Mouse (Mus musculus): Measurements from ENCODE around the gene Hmgcs1. TPM values are rescaled to one million over a fixed set of nuclear protein-coding genes. Genes with fewer than 3 reads are reported as not detected.
A peak's percentile ranks its signal among the peaks of the same experiment; 100 is the strongest.
"Not testable (repeated sequence)": the region's sequence is repeated elsewhere in the genome, so short reads cannot be mapped to it uniquely, and the experiment has no call there.

Hmgcs1 gene
- 195 and 197 TPM in 2 replicates for polyA plus RNA-seq (2016; fragmentation: Nextera tagmentation; extraction: Ambion mirVana)

DNA sequence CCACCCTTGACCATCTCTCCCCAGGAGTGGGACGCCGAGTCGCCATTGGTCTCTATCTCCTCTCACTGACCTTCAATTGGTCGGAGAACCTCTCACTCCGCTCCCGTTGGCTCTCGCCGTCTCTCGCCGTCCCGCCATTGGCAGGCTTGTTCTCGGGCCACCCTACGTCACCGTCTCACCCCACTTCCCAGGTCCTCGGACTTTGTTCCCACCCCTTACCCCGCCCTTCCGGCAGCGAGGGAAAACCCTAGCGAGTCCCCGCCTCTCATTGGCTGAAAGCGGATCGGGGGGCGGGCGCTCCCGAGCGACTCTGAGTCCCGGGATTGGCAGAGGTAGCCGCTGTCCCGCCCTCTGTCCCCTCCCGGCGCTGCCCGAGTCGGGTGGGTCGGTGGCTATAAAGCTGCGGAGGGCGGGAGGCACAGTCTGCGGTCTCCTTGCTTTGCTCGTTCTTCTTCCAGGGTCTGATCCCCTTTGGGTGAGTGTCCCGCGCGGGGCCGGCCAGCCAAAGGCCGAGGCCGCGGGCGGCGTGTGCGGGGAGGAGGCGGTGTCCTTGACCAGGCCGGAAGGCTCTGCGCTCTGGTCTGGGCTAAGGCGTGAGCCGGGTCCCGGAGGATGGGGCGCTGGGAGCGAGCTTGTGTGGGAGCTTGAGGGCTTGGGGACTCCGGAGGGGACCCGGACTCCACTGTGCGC is at the start of gene Hmgcs1:
Gene Hmgcs1, plus strand, starts transcription at position 341 of the 690 bp plus-strand sequence.
- WGBS, result under 1% methylated on average over 59 of the region's 59 CpGs
- Histone ChIP-seq H3K4me3 (replicated peaks) (peak within 1 kb of the TSS; percentile 94), H3K27ac (peak within 1 kb of the TSS; percentile 98), H3K4me1 (replicated peaks) (peaks cover 28% of the 10 kb centered on the region), H3K27me3 (no peaks in the 10 kb centered on the region), H3K9ac (replicated peaks) (peak within 1 kb of the TSS; percentile 95), H3K36me3 (0 out of 2 replicates have a peak, but pooled peaks cover 4% of the 10 kb centered on the region), H3K9me3 (no peaks in the 10 kb centered on the region), H3K4me2 (peak within 1 kb of the TSS; percentile 81)
- ATAC-seq (ENCODE audit: insufficient number of reproducible peaks, insufficient read depth, low FRiP score, low TSS enrichment, low read depth), result peak; percentile 99

DNA sequence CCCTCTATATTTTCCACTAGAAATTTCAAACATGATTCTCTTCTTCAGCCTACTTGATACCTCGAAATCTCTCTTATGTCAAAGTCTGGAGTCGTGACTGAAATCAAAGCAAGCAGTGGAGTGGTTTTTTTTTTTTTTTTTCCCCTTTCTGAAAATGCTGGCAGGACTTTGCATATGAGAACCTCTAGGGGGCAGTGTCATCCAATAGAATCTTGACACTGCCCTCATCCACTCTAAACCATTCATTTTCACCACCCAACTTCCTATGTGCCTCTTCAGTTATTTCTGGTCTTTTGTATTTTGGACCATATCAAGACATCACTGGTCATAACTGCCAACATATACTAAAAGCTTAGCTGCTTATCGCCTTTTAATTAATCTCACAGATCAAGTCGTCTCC is 49.7 kb upstream of the Hmgcs1 start:
- Histone ChIP-seq H3K4me1 (replicated peaks) (no peaks in the 10 kb centered on the region), H3K36me3 (no peaks in the 10 kb centered on the region), H3K9me3 (no peaks in the 10 kb centered on the region), H3K4me2 (no peak overlapping the region), H3K27me3 (no peaks in the 10 kb centered on the region), H3K4me3 (replicated peaks) (no peak overlapping the region), H3K9ac (replicated peaks) (no peak overlapping the region), H3K27ac (no peak overlapping the region)
- 35% methylated on average over 4 of the region's 4 CpGs for WGBS
- no peak for ATAC-seq (ENCODE audit: insufficient number of reproducible peaks, insufficient read depth, low FRiP score, low TSS enrichment, low read depth)

DNA sequence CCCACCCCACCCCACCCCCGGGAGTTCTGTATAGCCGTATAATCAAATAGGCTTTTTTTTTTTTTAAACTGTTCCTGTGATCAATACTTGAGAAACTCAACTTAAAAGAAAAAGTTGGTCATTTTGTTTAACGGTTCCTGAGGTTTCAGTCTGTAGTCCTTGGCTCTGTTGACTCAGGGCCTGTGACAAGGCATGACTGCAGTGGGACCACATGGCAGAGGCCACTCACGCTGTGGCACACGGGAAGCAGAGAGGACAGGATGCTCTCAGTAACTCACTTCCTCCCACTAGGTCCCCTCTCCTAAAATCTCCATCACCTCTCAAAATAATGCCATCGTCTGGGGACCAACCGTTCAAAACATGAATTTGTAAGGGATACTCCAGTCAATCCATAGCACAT is 49.0 kb upstream of the Hmgcs1 start:
- 76% methylated on average over 7 of the region's 7 CpGs for WGBS
- Histone ChIP-seq H3K9me3 (no peaks in the 10 kb centered on the region), H3K27ac (no peak overlapping the region), H3K9ac (replicated peaks) (no peak overlapping the region), H3K4me2 (no peak overlapping the region), H3K4me1 (replicated peaks) (no peaks in the 10 kb centered on the region), H3K4me3 (replicated peaks) (no peak overlapping the region), H3K27me3 (no peaks in the 10 kb centered on the region), H3K36me3 (no peaks in the 10 kb centered on the region)
- no peak for ATAC-seq (ENCODE audit: insufficient number of reproducible peaks, insufficient read depth, low FRiP score, low TSS enrichment, low read depth)

DNA sequence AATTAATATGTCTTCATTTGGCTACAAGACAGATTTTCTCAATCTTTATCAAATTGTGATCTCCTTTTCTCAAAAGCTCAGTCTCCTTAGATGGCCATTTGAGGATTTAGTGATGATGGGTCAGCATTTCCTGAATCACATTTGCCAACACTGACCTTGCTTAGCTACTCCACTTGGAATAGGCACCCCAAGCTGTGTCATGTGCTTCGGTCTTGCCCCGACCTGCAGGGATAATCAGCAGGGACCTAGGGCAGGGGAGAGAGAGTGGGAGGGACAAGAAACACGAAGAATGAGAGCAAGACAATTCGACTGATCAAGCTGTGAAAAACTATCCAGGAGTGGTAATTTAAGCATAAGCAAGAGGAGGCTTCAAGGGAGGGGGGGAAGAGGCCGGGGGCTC is 45.4 kb upstream of the Hmgcs1 start:
- Histone ChIP-seq H3K27ac (no peak overlapping the region), H3K4me3 (replicated peaks) (no peak overlapping the region), H3K9me3 (no peaks in the 10 kb centered on the region), H3K9ac (replicated peaks) (no peak overlapping the region), H3K27me3 (no peaks in the 10 kb centered on the region), H3K36me3 (no peaks in the 10 kb centered on the region), H3K4me1 (replicated peaks) (no peaks in the 10 kb centered on the region), H3K4me2 (no peak overlapping the region)
- WGBS, result 65% methylated on average over 5 of the region's 5 CpGs
- ATAC-seq (ENCODE audit: insufficient number of reproducible peaks, insufficient read depth, low FRiP score, low TSS enrichment, low read depth), result no peak

DNA sequence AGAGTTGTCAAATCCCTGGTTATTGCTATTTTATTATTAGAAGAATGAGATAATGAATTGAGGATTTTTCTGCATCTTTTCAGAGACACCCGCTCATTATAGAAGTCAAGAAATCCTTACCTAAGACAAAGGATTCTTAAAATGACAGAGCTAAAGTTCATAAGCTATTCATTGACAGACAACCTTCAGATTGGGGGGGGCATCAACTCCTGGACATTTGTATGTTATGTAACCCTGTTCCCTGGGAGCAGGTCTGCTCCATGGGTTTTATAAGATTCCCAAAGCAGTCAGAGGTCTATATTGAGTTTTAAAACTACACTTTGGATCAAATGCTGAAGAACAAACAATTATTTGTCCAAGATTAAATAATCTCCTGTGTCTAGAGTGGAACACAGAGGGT is 43.7 kb upstream of the Hmgcs1 start:
- Histone ChIP-seq H3K9me3 (no peaks in the 10 kb centered on the region), H3K4me2 (no peak overlapping the region), H3K4me1 (replicated peaks) (no peaks in the 10 kb centered on the region), H3K27ac (no peak overlapping the region), H3K4me3 (replicated peaks) (no peak overlapping the region), H3K9ac (replicated peaks) (no peak overlapping the region), H3K27me3 (no peaks in the 10 kb centered on the region), H3K36me3 (no peaks in the 10 kb centered on the region)
- no peak for ATAC-seq (ENCODE audit: insufficient number of reproducible peaks, insufficient read depth, low FRiP score, low TSS enrichment, low read depth)
- WGBS, result 92% methylated on average over 1 of the region's 1 CpGs

DNA sequence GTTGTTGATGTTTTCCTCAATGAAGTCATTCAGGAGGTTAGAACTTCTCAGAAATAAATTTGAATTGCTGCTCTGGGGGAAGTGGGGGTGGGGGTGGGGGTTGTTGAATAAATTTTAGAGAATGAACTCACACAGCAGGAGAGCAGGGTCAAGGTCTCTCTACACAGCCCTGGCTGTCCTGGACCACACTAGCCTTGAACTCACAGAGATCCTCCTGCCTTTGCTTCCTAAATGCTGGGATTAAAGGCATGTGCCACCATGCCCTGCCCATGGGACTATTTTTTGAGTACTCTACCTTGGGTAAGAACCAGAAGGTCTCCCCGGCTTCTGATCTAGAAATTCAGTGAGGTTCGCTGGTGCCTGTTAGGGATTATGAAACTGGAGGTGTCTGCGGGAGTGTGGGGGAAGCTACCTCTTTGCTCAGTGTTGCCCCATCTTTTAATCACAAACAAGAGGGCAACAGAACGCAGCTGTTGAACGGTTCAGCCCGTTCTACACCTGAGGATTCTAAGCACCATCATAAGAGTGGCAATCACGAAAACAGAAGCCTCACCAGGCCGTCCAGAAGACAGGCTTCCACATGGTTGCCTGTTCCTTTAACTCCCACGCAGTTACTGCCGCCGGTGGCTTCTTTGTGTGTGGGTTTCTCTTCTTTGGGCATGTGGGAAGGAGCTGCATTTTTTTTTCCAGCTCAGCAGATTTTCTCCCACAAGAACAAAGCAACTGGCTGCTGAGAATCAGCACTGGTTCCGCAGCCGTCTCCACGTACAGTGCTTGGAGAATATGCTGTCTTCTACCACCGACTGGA is 41.1 kb upstream of the Hmgcs1 start:
- Histone ChIP-seq H3K4me2 (no peak overlapping the region), H3K9me3 (no peaks in the 10 kb centered on the region), H3K4me1 (replicated peaks) (no peaks in the 10 kb centered on the region), H3K4me3 (replicated peaks) (no peak overlapping the region), H3K9ac (replicated peaks) (no peak overlapping the region), H3K27ac (no peak overlapping the region), H3K27me3 (no peaks in the 10 kb centered on the region), H3K36me3 (no peaks in the 10 kb centered on the region)
- ATAC-seq (ENCODE audit: insufficient number of reproducible peaks, insufficient read depth, low FRiP score, low TSS enrichment, low read depth), result no peak
- WGBS, result 74% methylated on average over 15 of the region's 15 CpGs

DNA sequence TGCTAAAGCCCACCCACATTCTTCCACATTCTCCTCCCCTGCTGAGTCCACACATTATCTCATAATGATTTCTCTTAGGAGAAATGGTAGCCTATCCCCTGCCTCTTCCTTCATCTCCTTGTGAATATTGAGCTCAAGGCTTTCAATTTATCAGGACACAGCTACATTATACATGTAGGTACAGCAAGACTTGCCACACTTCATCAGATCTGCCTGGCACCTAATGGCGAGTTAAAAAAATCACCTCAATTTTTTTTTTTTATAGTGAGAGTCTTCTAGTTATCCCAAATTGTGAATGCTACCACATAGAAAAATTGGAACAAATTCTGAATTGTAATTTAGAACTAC is 40.5 kb upstream of the Hmgcs1 start:
- no peaks in the 10 kb centered on the region for H3K9me3 ChIP-seq
- H3K4me1 ChIP-seq (replicated peaks), result no peaks in the 10 kb centered on the region
- no peaks in the 10 kb centered on the region for H3K36me3 ChIP-seq
- no peak overlapping the region for H3K4me3 ChIP-seq (replicated peaks)
- H3K9ac ChIP-seq (replicated peaks), result no peak overlapping the region
- H3K27me3 ChIP-seq, result no peaks in the 10 kb centered on the region
- 82% methylated on average over 1 of the region's 1 CpGs for WGBS
- no peak for ATAC-seq (ENCODE audit: insufficient number of reproducible peaks, insufficient read depth, low FRiP score, low TSS enrichment, low read depth)
- no peak overlapping the region for H3K27ac ChIP-seq
- no peak overlapping the region for H3K4me2 ChIP-seq

DNA sequence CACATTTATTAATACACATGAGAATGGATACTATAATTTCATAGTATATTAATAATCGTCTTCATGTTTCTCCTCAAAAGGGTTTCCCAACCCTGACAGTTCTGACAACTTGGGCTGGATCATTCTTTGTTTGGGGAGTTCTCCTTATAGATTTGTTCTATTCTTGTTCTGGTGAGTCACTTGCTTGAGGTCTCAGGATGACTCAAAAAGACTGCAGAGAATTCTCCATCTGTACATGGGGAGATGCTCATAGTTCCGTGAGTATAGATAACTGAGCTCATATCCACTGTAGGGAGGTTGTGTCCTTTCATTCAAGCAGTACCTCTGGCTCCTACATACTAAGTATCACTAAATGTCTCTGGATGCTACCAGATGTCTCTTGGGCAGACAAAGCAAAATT is 35.4 kb upstream of the Hmgcs1 start:
- Histone ChIP-seq H3K27ac (no peak overlapping the region), H3K27me3 (no peaks in the 10 kb centered on the region), H3K4me3 (replicated peaks) (no peak overlapping the region), H3K4me1 (replicated peaks) (no peaks in the 10 kb centered on the region), H3K9ac (replicated peaks) (no peak overlapping the region), H3K36me3 (no peaks in the 10 kb centered on the region), H3K9me3 (no peaks in the 10 kb centered on the region), H3K4me2 (no peak overlapping the region)
- 91% methylated on average over 2 of the region's 2 CpGs for WGBS
- no peak for ATAC-seq (ENCODE audit: insufficient number of reproducible peaks, insufficient read depth, low FRiP score, low TSS enrichment, low read depth)

DNA sequence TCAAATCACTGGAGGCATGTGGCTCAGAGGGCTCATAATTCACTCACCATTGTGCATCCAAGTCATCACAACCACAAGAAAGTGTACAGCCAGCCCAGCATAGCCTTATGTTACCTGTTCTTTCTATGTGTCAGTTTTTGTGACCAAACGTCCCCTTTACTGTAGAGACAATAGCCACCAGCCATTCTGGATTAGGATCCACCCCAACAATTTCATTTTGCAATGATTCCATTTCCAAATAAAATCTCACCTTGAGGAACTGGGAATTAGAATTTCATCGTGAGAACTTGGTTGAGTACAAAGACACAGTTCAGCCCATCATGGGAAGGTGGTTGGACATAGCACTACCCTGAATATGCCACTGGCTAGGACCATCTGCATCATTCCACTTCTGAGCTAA is 33.9 kb upstream of the Hmgcs1 start:
- H3K9ac ChIP-seq (replicated peaks), result no peak overlapping the region
- H3K36me3 ChIP-seq, result no peaks in the 10 kb centered on the region
- ATAC-seq (ENCODE audit: insufficient number of reproducible peaks, insufficient read depth, low FRiP score, low TSS enrichment, low read depth), result no peak
- H3K4me2 ChIP-seq, result no peak overlapping the region
- H3K27me3 ChIP-seq, result no peaks in the 10 kb centered on the region
- 84% methylated on average over 2 of the region's 2 CpGs for WGBS
- H3K27ac ChIP-seq, result no peak overlapping the region
- no peaks in the 10 kb centered on the region for H3K4me1 ChIP-seq (replicated peaks)
- H3K9me3 ChIP-seq, result no peaks in the 10 kb centered on the region
- H3K4me3 ChIP-seq (replicated peaks), result no peak overlapping the region

DNA sequence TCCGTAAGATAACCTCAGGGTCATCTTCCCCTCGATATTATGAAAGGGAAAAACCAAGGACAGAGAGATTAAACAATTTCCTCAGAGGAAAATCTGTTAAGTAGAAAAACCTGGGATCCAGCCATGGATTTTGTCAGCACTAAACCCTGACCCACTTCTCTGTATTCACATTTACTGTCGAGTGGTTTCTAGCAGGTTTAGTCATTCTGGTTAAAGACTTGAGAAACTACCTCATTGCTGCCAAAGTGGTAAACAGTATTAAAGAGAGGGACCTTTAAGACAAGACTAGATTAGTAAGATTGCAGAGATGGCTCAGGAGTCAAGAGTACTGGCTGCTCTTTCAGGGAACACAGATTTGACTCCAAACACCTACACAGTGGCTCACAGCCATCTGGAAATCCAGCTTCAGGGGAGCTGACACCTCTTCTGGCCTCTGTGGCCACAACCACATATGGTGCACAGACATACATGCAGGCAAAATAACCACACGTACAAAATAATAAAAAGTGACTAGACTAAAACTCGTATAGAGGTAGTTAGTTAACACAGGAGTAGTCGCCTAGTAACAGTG is 33.2 kb upstream of the Hmgcs1 start:
- H3K4me1 ChIP-seq (replicated peaks), result no peaks in the 10 kb centered on the region
- WGBS, result 57% methylated on average over 6 of the region's 6 CpGs
- no peak overlapping the region for H3K4me3 ChIP-seq (replicated peaks)
- H3K27me3 ChIP-seq, result no peaks in the 10 kb centered on the region
- no peak overlapping the region for H3K4me2 ChIP-seq
- H3K27ac ChIP-seq, result no peak overlapping the region
- no peaks in the 10 kb centered on the region for H3K9me3 ChIP-seq
- ATAC-seq (ENCODE audit: insufficient number of reproducible peaks, insufficient read depth, low FRiP score, low TSS enrichment, low read depth), result no peak
- H3K36me3 ChIP-seq, result no peaks in the 10 kb centered on the region
- H3K9ac ChIP-seq (replicated peaks), result no peak overlapping the region

DNA sequence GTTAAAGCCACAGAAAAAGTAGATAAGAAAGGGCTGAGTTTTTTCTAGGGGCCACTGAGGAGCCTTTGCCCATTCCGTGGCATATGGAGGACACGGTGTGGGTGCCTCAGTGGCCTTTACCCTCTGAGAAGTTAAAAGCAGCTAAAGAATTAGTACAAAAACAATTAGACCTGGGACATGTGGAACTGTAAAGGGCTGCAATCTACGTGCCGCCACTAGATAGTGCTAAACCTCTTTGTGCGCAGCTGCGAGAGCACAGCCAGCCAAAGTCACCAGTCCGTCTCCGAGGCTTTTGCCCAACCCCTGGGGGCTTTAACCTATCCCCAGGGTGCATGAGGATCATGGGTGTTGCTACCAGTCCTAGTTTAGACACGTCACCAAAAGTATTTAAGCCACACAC is 28.8 kb upstream of the Hmgcs1 start:
- not testable (repeated sequence) for H3K9ac ChIP-seq (replicated peaks); H3K27ac ChIP-seq; H3K4me1 ChIP-seq (replicated peaks); H3K36me3 ChIP-seq; H3K27me3 ChIP-seq; H3K4me3 ChIP-seq (replicated peaks); ATAC-seq (ENCODE audit: insufficient number of reproducible peaks, insufficient read depth, low FRiP score, low TSS enrichment, low read depth); H3K9me3 ChIP-seq; H3K4me2 ChIP-seq
- WGBS, result 72% methylated on average over 7 of the region's 9 CpGs
